Mouse (Mus musculus): ENCODE measurements around the gene Gpx2. TPM values are rescaled to one million over a fixed set of nuclear protein-coding genes. Genes with fewer than 3 reads are reported as not detected.

Gene Gpx2
- polyA plus RNA-seq, 1 experiment = 0.08 TPM

DNA sequence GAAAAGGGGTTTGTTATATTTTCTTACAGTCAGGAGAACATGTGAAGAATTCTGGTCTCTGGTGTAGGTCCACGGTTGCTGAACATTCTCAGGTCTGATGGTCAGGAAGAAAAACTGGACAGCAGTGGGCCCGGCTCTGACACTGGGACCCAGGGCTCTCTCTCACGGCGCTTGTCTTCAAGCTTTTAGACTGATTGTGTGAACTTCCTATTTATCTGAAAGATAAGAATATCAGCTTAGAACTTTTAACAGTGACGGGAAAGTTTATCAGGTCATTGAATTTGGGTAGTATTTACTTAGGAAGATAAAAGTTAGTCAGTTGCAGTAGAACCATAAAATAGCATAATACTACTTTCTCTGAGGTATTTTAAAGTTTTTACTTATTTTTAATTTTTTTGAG lies 18.5 kb downstream of the Gpx2 start:
- no peaks in the 10 kb centered on the region for H3K27me3 ChIP-seq (replicated peaks; ENCODE audit: control insufficient read depth, insufficient read depth, low read length)
- H3K4me1 ChIP-seq (ENCODE audit: control insufficient read depth, insufficient read depth, low read length) = peaks cover 3% of the 10 kb centered on the region; the same call in 1 of the 2 replicates
- H3K4me3 ChIP-seq (ENCODE audit: insufficient read depth, low read depth, low read length) = no peak overlapping the region
- TF ChIP-seq POLR2A (IDR thresholded peaks at IDR 0.05; ENCODE audit: low read depth, low read length) (no peak), CTCF (conservative IDR thresholded peaks at IDR 0.05; ENCODE audit: insufficient read depth, insufficient read length, low read depth, low read length) (no peak)
- no peak overlapping the region for H3K27ac ChIP-seq (ENCODE audit: insufficient read depth, low read depth, low read length)
- no peak for DNase-seq
- peaks cover 2% of the 10 kb centered on the region for H3K36me3 ChIP-seq (ENCODE audit: control insufficient read depth, insufficient read depth, low read length)
- 94% methylated on average over 5 of the region's 5 CpGs for WGBS

- DNase-seq = no peak
- Histone ChIP-seq H3K27me3 (replicated peaks; ENCODE audit: control insufficient read depth, insufficient read depth, low read length) (no peaks in the 10 kb centered on the region), H3K4me3 (ENCODE audit: insufficient read depth, low read depth, low read length) (no peak overlapping the region), H3K36me3 (ENCODE audit: control insufficient read depth, insufficient read depth, low read length) (no peaks in the 10 kb centered on the region; the same call in 1 of the 2 replicates), H3K27ac (ENCODE audit: insufficient read depth, low read depth, low read length) (no peak overlapping the region), H3K4me1 (ENCODE audit: control insufficient read depth, insufficient read depth, low read length) (peaks cover 3% of the 10 kb centered on the region; the same call in 1 of the 2 replicates)
- 68% methylated on average over 4 of the region's 4 CpGs for WGBS
- no peak for TF ChIP-seq CTCF (conservative IDR thresholded peaks at IDR 0.05; ENCODE audit: insufficient read depth, insufficient read length, low read depth, low read length)
- TF ChIP-seq POLR2A (IDR thresholded peaks at IDR 0.05; ENCODE audit: low read depth, low read length) = no peak
These were observed 20.2 kb downstream of the Gpx2 start for GRCm38 (mm10) chr12:76775132-76775531.

GRCm38 (mm10) chr12:76774652-76775051 lies 20.7 kb downstream of the Gpx2 start:
- H3K27me3 ChIP-seq (replicated peaks; ENCODE audit: control insufficient read depth, insufficient read depth, low read length) = no peaks in the 10 kb centered on the region
- 68% methylated on average over 3 of the region's 3 CpGs for WGBS
- DNase-seq = no peak
- H3K27ac ChIP-seq (ENCODE audit: insufficient read depth, low read depth, low read length) = no peak overlapping the region
- H3K4me3 ChIP-seq (ENCODE audit: insufficient read depth, low read depth, low read length) = no peak overlapping the region
- TF ChIP-seq CTCF (conservative IDR thresholded peaks at IDR 0.05; ENCODE audit: insufficient read depth, insufficient read length, low read depth, low read length) (no peak), POLR2A (IDR thresholded peaks at IDR 0.05; ENCODE audit: low read depth, low read length) (no peak)
- H3K36me3 ChIP-seq (ENCODE audit: control insufficient read depth, insufficient read depth, low read length) = no peaks in the 10 kb centered on the region; the same call in 1 of the 2 replicates
- peaks cover 3% of the 10 kb centered on the region; the same call in 1 of the 2 replicates for H3K4me1 ChIP-seq (ENCODE audit: control insufficient read depth, insufficient read depth, low read length)

GRCm38 (mm10) chr12:76771540-76771939 lies 23.8 kb downstream of the Gpx2 start:
- Histone ChIP-seq H3K4me1 (ENCODE audit: control insufficient read depth, insufficient read depth, low read length) (peaks cover 3% of the 10 kb centered on the region; the same call in 1 of the 2 replicates), H3K4me3 (ENCODE audit: insufficient read depth, low read depth, low read length) (no peak overlapping the region), H3K27me3 (replicated peaks; ENCODE audit: control insufficient read depth, insufficient read depth, low read length) (no peaks in the 10 kb centered on the region), H3K27ac (ENCODE audit: insufficient read depth, low read depth, low read length) (no peak overlapping the region), H3K36me3 (ENCODE audit: control insufficient read depth, insufficient read depth, low read length) (no peaks in the 10 kb centered on the region)
- TF ChIP-seq POLR2A (IDR thresholded peaks at IDR 0.05; ENCODE audit: low read depth, low read length) (no peak), CTCF (conservative IDR thresholded peaks at IDR 0.05; ENCODE audit: insufficient read depth, insufficient read length, low read depth, low read length) (no peak)
- WGBS = 93% methylated on average over 5 of the region's 5 CpGs
- DNase-seq = no peak

DNA sequence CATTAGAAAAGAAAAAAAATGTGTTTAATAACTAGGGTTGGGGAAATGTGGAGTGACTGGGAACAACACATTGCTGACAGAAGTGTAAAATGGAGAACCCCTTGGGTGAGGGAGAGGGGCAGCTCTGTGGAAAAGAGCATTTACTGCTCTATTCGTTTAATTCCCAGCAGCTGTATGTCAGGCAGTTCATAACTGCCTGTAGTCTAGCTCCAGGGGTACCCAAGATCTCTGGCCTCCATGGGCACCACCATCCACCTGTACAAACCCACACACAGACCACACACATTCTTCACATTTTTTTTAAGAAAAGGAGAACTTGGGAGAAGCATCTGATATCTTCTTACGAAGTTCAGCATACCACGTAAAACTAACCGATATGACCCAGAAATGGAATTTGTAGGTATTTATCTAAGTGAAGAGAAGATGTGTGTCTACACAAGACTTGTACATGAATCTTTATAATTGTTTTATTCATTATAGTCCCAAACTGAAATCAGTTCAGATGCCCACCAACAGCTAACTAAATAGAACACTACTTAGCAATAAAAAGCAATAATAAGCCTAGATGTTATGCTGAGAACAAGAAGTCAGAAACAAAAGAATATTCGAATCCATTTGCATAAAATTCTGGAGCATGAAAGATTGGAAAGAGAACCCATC lies 24.4 kb downstream of the Gpx2 start:
- peaks cover 6% of the 10 kb centered on the region; the same call in 1 of the 2 replicates for H3K4me1 ChIP-seq (ENCODE audit: control insufficient read depth, insufficient read depth, low read length)
- 91% methylated on average over 5 of the region's 5 CpGs for WGBS
- H3K36me3 ChIP-seq (ENCODE audit: control insufficient read depth, insufficient read depth, low read length) = no peaks in the 10 kb centered on the region
- no peak overlapping the region for H3K27ac ChIP-seq (ENCODE audit: insufficient read depth, low read depth, low read length)
- H3K4me3 ChIP-seq (ENCODE audit: insufficient read depth, low read depth, low read length) = no peak overlapping the region
- DNase-seq = no peak
- TF ChIP-seq POLR2A (IDR thresholded peaks at IDR 0.05; ENCODE audit: low read depth, low read length) (no peak), CTCF (conservative IDR thresholded peaks at IDR 0.05; ENCODE audit: insufficient read depth, insufficient read length, low read depth, low read length) (no peak)
- H3K27me3 ChIP-seq (replicated peaks; ENCODE audit: control insufficient read depth, insufficient read depth, low read length) = no peaks in the 10 kb centered on the region

- no peak for DNase-seq
- Histone ChIP-seq H3K27me3 (replicated peaks; ENCODE audit: control insufficient read depth, insufficient read depth, low read length) (no peaks in the 10 kb centered on the region), H3K4me3 (ENCODE audit: insufficient read depth, low read depth, low read length) (peak overlapping the region; percentile 96), H3K27ac (ENCODE audit: insufficient read depth, low read depth, low read length) (peak overlapping the region; percentile 98), H3K4me1 (ENCODE audit: control insufficient read depth, insufficient read depth, low read length) (peaks cover 4% of the 10 kb centered on the region; the same call in 1 of the 2 replicates), H3K36me3 (ENCODE audit: control insufficient read depth, insufficient read depth, low read length) (no peaks in the 10 kb centered on the region)
- no peak for TF ChIP-seq POLR2A (IDR thresholded peaks at IDR 0.05; ENCODE audit: low read depth, low read length)
- TF ChIP-seq CTCF (conservative IDR thresholded peaks at IDR 0.05; ENCODE audit: insufficient read depth, insufficient read length, low read depth, low read length) = no peak
- WGBS = 36% methylated on average over 20 of the region's 20 CpGs
These were observed 29.3 kb downstream of the Gpx2 start for GRCm38 (mm10) chr12:76765901-76766630.

GRCm38 (mm10) chr12:76765354-76765851 lies 30.0 kb downstream of the Gpx2 start, which contains the start of the genes Churc1 and Fntb:
Gene Churc1 (plus strand): TSS chr12:76765538.
Gene Fntb (plus strand): TSS chr12:76765589.
- under 1% methylated on average over 31 of the region's 31 CpGs for WGBS
- Histone ChIP-seq H3K36me3 (ENCODE audit: control insufficient read depth, insufficient read depth, low read length) (no peaks in the 10 kb centered on the region), H3K4me3 (ENCODE audit: insufficient read depth, low read depth, low read length) (peak within 1 kb of the TSS; percentile 96), H3K27ac (ENCODE audit: insufficient read depth, low read depth, low read length) (peak within 1 kb of the TSS; percentile 98), H3K27me3 (replicated peaks; ENCODE audit: control insufficient read depth, insufficient read depth, low read length) (no peaks in the 10 kb centered on the region), H3K4me1 (ENCODE audit: control insufficient read depth, insufficient read depth, low read length) (peaks cover 4% of the 10 kb centered on the region; the same call in 1 of the 2 replicates)
- DNase-seq = peak; percentile 97
- no peak for TF ChIP-seq CTCF (conservative IDR thresholded peaks at IDR 0.05; ENCODE audit: insufficient read depth, insufficient read length, low read depth, low read length)
- TF ChIP-seq POLR2A (IDR thresholded peaks at IDR 0.05; ENCODE audit: low read depth, low read length) = peak; percentile 55

Measured in kidney, adult 2 months (tissue).